Mouse (Mus musculus) stomach, postnatal 0 days (tissue): ENCODE data around the gene Zmiz1.

ENCODE experiments used
- CTCF ChIP-seq: IDR thresholded peaks from 2 replicates; pipeline ENCODE4 v1.5.1; 2016; ENCODE audit warnings: antibody characterized with exemption, low read depth, mild to moderate bottlenecking, moderate library complexity
- EP300 ChIP-seq: optimal IDR thresholded peaks from 2 replicates; pipeline ENCODE3; 2016; ENCODE audit warnings: antibody characterized with exemption

DNA sequence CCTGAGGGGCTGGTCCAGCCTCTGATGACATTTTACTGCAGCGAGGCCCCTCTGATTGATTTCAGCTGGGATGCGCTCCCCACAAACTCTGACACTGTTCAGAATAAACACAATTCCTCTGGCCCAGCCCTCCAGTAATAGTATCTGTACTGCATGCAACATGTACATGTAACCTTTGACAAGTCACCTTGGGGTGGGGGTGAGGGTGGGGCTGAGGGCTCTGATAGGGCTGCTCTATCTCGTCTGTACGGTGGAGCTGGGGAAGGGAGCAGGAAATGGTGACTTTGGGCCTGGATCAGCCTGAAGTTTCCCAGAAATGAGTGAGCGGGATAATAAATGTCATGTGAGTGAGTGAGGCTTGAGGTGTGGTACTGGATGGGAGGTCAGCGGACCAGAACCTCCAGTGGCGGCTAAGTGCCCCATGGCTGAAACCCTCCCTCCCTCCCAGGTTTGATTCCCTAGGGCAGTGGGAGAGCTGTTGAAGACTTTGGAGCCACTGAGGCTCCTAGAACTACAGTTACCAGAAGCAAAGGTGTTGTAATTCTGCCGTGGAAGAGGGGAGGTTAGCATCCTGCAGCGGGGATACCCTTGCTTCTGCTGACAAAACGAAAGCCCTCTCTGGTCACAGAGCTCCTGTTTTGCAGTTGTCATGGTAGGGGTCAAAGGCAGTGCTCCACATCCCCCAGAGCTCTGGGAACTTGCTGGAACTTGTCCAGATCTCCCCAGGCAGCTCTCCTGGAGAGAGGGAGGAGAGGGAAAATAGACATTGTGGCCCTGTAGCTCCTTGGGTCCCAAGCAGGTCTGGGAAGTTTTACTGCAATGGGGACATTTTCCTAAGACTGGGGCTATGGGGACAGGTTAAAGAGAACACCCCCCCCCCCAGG is 153.1 kb downstream of the Zmiz1 start:
- TF ChIP-seq CTCF (no peak), EP300 (no peak)
